Mouse (Mus musculus) brain, embryonic 14.5 days (tissue): ENCODE measurements at regions not wholly inside any gene's neighbourhood (a gene's known extent, or its start where the extent isn't known, plus 50 kb on each side); places are given as distances from the start of the nearest gene placed in this dataset.

Experiments used
- CTCF ChIP-seq: fragments of 200-500 bp; IDR thresholded peaks from 2 replicates; pipeline ENCODE4 v1.5.1; 2012; ENCODE audit warnings: inconsistent platforms, mild to moderate bottlenecking, moderate library complexity, borderline replicate concordance; ENCODE audit not compliant: insufficient read depth, insufficient read length; ENCODE audit errors: extremely low read depth
- POLR2A ChIP-seq: fragments of 200-500 bp; IDR thresholded peaks from 2 replicates; pipeline ENCODE4 v1.6.1; 2012; ENCODE audit warnings: mild to moderate bottlenecking, inconsistent platforms, borderline replicate concordance; ENCODE audit not compliant: poor library complexity, insufficient read depth, insufficient read length, severe bottlenecking; ENCODE audit errors: extremely low read depth

- TF ChIP-seq POLR2A (no peak), CTCF (no peak)
Measured at GRCm38 (mm10) chr9:86238691-86239090, 226.1 kb downstream of the Ube2cbp start.
